Mouse (Mus musculus) thymus, adult 2 months (tissue): Measurements from ENCODE around the gene Prkcg.

Experiments used
- CTCF ChIP-seq: fragments of 200-500 bp; IDR thresholded peaks from 2 replicates; pipeline ENCODE4 v1.5.1; 2012; ENCODE audit warnings: mild to moderate bottlenecking, control low read depth, low read length, moderate library complexity, borderline replicate concordance; ENCODE audit not compliant: control insufficient read depth, poor library complexity, insufficient read depth; ENCODE audit errors: extremely low read depth
- POLR2A ChIP-seq: fragments of 200-500 bp; IDR thresholded peaks from 2 replicates; pipeline ENCODE4 v1.6.1; 2012; ENCODE audit warnings: mild to moderate bottlenecking, low read length, control low read depth, moderate library complexity; ENCODE audit not compliant: control insufficient read depth, poor library complexity, insufficient read depth; ENCODE audit errors: extremely low read depth

DNA sequence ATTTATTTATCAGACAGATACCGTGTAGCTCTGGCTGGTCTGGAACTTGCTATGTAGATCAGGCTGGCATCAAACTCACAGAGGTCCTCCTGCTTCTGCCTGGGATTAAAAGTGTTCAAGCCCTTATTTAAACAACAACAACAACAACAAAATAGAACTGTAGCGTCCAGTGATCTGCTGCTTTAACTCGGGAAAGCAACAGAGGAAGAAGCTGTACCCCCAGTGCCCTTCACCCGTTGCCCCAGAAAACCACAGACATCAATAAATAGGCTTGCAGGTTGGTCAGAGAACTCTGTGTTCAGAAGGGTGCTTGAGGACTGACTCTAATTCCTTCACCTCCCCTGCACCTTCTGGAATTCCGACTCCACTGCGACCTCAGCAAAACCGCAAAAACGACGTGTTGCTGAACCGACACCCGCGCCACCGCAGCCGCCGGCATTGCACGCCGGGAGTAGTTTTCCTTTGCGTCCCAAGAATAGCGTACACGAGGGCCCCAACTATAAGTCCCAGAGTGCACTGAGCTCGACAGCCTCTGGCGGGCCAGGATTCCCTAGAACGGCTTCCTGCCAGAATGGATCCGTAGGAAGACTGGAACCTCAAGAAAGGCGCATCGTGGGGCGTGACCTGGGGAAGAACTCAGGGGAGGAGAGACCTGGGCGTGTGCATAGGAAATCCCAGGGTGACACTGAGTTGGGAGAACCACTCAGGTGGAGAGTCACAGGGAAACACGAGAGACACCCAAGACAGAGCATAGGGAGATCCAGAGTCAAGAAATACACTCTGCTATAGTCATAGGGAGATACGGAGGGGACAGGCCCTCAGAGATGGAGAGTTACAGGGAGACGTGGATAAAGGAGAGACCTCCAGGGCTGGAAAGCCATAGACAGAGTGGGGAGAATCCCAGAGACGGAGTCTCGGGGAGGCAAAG lies 12.9 kb downstream of the Prkcg start:
- TF ChIP-seq CTCF, result no peak
- no peak for TF ChIP-seq POLR2A
